Mouse (Mus musculus) ovary, postnatal 10 days (tissue): ENCODE measurements around the gene Fcrla.
"Not testable (repeated sequence)": the region's sequence is repeated elsewhere in the genome, so short reads cannot be mapped to it uniquely, and the experiment has no call there.

Experiments used
- DNase-seq: peaks from one replicate; pipeline ENCODE4 v3.0.0; 2022; ENCODE audit warnings: low spot score

The Fcrla gene

DNA sequence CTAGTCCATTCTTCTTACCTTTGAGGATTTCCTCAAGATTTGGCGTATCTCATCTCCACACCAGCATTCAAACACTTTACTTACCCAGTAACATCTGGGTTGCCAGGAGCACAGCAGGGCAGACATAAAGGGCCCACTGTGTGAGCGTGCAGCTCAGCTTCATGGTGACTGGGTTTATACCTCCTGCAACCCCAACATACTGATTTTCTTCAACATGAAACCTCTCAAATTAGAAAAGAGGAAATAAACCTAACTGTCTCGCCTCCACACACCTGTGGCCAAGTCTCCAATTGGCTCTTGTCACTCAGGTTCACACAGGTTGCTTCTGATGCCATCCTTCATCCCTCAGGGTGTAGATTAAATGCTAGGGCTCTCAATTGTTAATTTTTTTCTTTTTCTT, at the start of gene Fcrla:
TSS of gene Fcrla (minus strand) at position 206 of the 400 bp plus-strand sequence.
- no peak for DNase-seq

DNA sequence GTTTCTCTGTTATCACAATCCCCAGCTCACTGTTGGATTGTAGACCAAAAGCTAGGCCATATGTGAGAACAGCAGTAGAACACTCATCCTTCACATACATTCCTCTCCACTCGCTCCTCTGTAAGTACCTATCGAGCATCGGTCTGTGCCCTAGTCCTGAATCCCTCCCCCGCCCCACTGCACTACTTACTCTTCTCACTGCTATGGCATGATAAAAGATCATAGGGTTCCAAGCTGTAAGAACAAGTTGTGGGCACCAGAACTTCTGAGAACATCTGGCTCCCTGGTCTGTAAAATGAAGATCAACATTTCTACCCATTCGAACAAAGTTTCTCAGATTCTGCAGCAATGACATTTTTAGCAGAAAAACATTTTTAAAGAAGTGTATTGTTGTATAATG, 49.1 kb upstream of the Fcrla start, which contains the start of gene Fcgr2b:
TSS of gene Fcgr2b (minus strand) at position 101 of the 400 bp plus-strand sequence.
- no peak for DNase-seq

- no peak for DNase-seq
Measured at GRCm38 (mm10) chr1:170975751-170976161, 48.4 kb upstream of the Fcrla start.

GRCm38 (mm10) chr1:170975350-170975749, 48.0 kb upstream of the Fcrla start:
- DNase-seq: not testable (repeated sequence)

DNA sequence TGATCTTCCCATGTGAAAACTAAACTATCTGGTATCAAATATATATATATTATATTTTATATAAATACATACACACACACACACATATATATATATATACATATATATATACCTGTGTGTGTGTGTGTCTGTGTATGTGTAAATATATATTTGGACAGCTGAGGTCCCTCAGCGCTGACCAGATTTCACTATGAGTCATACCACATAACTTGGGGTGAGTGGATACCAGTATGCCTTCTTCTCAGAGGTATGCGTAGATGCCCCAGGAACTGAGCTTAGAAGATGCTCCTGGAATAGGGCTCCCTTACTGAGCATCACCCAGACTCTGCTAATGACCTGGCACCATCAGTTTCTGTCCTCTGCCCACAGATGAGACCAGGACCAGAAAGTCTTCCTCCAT, 47.4 kb upstream of the Fcrla start:
- DNase-seq: no peak

DNA sequence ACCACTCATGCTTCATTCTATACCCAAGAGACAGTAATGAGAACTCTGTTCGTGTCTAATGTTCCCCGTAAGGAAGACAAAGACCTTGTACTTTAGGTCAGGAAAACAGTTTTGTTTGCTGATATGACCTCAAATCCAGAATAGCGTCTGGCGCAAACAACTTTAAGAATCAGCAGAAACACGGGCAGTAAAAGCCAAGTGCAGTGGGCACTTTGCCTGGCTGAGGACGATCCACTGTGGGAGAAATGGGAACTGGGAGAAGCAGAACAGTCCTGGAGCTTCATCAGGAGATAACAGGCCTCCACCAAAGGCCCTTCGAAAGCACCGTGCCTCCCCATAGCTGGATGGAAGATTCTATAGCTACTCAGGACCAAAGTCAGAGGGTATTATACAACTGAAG, 46.8 kb upstream of the Fcrla start:
- DNase-seq: no peak

- DNase-seq: no peak
Measured at GRCm38 (mm10) chr1:170972936-170973335, 45.6 kb upstream of the Fcrla start.

DNA sequence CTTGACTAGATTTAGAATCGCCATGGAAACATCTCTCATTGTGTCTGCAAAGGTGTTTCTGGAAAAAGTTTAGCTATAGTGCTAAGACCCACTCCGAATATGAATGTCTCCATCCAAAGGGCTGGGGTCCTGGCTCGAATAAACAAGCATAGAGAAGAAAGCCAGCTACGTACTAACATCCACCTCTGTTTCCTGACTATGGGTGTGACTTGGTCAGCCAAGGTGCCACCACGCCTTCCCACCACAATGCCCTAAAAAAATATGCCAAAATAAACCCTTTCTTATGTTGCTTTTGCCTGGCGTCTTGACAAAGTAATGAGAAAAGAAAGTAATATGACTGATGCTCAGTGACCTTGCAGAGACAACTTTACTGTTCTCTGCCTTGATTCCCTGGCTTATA, 45.1 kb upstream of the Fcrla start:
- DNase-seq: no peak

DNA sequence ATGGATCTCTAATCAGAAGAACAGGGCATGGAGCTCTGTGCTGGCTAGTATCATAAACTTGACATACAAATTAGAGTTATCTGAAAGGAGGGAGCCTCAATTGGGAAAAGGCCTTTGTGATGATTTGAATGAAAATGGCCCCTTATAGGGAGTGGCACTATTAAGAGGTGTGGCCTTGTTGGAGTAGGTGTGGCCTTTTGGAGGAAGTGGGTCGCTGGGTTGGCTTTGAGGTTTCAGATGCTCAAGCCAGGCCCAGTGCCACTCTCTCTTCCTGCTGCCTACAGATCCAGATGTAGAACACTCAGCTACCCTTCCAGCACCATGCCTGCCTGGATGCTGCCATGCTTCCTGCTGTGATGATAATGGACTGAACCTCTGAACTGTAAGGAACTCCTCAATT, 41.2 kb upstream of the Fcrla start:
- DNase-seq: no peak

- DNase-seq: no peak
Measured at GRCm38 (mm10) chr1:170967581-170967980, 40.2 kb upstream of the Fcrla start.

DNA sequence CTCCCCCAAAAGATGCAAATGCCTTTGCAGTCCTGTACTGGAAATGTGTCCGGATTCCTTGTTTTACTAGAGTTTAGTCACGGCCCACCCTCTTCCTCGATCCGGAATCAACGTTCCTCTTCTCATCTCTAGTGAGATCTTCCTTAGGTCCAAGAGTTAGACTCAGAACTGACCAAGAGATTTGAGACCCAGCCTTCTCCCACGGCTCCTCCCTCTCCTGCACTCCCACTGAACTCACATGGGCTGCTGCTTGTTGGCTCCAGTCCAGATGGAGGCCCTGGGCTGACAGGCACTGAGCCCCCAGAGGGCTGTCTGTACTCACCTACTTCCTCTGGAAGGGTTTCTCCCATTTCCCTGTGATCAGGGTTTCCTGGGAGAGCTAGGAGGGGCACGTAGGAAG, 35.7 kb upstream of the Fcrla start:
- DNase-seq: no peak

DNA sequence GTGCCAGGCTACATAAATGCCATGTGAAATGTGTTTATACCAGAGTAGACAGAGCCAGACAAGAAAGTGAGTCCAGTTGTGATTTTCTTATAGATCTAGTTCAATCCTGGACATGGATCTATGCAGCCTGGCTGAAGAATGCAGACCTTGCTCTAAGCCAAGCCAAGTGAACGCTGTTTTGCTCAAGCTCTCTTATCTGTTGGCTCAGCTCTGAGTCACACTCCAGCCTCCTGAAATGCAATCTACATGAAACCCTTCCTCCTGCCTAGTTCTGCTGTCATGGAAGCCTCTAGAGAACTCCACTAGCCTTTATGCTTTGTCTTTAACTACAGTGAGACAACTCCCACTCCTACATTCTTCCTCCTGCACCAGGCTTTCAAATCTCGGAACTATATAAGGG, 34.9 kb upstream of the Fcrla start:
- DNase-seq: no peak

DNA sequence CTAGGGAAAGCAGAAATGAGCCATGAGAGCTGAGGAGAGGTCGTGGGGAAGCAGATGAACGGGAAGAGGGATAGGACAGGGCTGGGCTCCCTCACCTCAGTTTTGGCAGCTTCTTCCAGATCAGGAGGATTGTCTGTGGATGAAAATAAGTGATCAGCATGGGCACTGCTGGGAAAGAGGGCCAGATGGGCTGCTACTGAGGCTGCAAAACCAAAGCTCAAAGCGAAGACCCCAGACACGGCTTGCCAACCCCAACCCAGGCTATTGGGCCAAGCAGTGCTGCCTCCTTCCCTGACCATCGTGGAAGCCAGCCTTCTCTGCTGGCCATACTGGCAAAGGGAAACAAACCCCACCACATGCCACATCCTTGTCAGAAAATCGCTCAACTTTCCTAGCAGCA, 33.7 kb upstream of the Fcrla start:
- no peak for DNase-seq

GRCm38 (mm10) chr1:170959791-170960190, 32.4 kb upstream of the Fcrla start:
- no peak for DNase-seq

DNA sequence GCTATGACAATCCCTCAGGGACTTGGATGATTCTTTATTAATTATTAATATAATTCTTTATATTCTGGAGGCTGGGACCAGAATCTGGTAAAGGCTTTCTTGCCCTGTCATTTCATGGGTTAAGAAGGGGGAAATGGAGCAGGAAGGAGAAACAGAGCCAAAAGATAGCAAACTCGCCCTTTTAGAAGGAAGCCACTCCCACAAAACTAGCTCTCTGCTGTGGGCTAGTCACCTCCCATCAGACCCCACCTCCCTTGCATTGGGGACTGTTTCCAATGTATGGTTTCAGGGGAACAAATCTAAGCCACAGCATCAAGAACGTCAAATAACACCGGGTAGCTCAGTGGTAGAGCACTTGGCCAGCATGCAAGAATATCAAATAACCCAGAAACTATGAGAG, 30.8 kb upstream of the Fcrla start:
- DNase-seq: no peak

DNA sequence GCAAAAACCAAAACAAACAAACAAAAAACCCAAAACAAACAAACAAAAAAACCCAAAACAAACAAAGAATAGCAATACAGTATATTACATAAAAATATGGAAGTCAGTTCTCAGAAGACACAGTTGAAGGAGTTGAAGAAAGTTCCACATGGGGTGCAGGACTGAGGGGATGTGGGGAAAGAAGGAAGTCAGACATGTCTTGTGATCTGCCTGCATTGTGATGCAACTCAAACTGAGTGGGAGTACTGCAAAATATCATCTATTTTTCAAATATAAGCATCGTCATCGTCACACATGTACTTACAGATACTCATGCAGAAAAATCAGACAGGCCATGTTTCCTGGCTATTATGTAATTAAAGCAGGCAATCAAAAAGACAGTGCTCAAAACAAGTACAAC, 25.8 kb upstream of the Fcrla start:
- DNase-seq: no peak

DNA sequence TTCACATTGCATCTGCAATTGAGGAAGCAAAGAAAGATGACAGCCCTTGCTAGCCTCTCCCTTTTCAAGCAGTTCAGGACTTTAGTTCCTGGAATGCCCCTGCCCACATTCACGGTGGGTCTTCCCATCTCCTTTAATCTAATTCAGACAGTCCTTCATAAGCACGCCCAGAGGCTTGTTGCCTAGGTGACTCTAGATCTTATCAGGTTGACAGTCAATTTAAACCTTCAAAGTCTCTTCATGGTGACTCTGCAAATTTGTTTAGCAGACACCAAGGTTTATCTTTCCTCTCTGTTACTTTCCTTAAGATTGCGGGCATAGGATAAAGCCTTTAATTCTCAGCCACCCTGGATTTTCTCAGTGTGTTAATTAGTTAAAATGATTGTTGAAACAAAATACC, 23.4 kb upstream of the Fcrla start:
- no peak for DNase-seq

- DNase-seq: not testable (repeated sequence)
Measured at GRCm38 (mm10) chr1:170944908-170945307, 17.5 kb upstream of the Fcrla start.

GRCm38 (mm10) chr1:170944151-170944550, 16.8 kb upstream of the Fcrla start:
- not testable (repeated sequence) for DNase-seq

DNA sequence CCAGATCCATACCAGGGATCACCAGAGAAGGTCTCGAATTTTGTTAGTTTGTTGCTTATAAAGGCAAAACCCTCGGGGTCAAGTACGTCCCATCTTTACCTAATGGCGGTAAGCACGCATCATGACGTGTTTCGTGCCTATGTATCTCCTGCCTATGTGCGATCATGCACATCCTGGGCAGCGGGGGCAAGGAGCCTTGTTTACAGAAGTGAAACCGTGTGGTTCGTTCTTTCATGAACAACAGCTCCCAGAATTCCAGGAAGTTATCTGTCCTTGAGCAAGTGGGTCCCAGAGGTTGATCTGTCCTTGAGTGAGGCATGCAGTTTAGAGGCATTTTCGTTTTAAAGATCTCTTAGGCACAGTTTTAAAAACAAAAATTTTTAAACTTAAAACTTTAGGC, 11.9 kb upstream of the Fcrla start:
- DNase-seq: no peak

DNA sequence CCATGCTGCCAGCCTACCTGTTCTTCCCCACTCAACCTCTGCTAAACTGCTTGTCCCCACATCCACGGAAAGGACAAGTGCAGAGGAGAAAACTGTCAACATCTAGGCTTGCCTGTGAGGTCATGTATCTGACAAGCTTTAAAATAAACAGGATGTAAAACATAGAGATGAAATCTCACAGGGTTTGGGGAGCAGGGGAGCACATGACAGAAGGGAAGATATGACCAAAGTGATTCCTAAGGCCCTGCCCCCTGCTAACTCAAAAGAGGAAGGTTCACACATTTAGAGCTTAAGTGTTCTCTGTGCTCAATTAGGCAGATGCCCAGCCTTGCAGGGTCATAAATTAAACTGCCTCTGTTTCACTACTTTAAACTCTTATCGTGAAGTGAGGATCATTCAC, 7.0 kb upstream of the Fcrla start:
- DNase-seq: no peak

DNA sequence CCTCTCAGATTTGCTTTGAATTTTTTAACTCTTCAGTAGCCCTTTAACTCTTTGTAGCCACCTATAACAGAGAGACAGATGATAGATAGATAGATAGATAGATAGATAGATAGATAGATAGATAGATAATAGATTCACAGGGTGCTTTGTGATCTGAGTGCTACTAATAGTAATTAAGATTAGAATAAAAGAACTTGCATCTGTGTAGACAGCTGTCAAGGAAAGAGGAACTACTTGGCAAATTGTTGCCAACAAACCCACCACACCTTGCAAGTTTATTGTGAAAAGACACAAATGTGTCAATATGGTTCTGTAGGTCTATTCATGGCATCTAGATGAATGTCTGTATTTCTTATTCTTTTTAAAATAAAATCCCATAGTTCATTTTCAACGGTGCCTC, 6.6 kb upstream of the Fcrla start:
- no peak for DNase-seq

- DNase-seq: no peak
Measured at GRCm38 (mm10) chr1:170933386-170933920, 6.1 kb upstream of the Fcrla start.

DNA sequence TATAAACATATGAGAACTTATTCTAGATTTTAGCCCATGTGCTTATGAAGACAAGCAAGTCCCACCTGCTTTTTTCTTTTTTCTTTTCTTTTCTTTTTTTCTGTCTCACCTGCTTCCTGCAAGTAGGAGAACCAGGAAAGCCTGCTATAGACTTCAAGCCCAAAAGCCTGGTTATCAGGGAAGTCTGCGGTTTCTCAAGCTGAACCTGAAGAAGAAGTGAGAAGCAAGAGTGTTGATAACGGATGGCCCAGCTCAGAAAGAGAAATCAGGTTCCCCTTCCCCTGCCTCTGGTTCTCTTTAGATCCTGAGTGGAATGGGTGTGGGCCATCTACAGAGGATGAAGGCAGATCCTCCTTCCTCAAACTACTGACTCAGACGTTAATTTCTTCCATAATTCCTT, 4.7 kb upstream of the Fcrla start:
- DNase-seq: no peak

GRCm38 (mm10) chr1:170929245-170929644, 1.9 kb upstream of the Fcrla start:
- no peak for DNase-seq
